Mouse (Mus musculus): ENCODE results near the gene Lhx1.

- TF ChIP-seq CTCF (IDR thresholded peaks at IDR 0.05; ENCODE audit: low read depth, low read length) (no peak), POLR2AphosphoS5 (IDR thresholded peaks at IDR 0.05; ENCODE audit: insufficient replicate concordance, low read depth, low read length) (no peak), TAL1 (conservative IDR thresholded peaks at IDR 0.05; ENCODE audit: low read depth, low read length) (no peak), GATA2 (IDR thresholded peaks at IDR 0.05; ENCODE audit: borderline replicate concordance, low read depth, low read length) (no peak)
These were observed 24.0 kb upstream of the Lhx1 start for GRCm38 (mm10) chr11:84549258-84549791.

All from G1E (cell line).